9 mouse cellular contexts compared by ENCODE assay signal in genomic region chr5:125407020-125407830, GRCm38 (mm10). TPM values are rescaled to one million over a fixed set of nuclear protein-coding genes. Genes with fewer than 3 reads are reported as not detected.
DNase-seq lines count a peak whose midpoint lies in the region; ATAC-seq and TF ChIP-seq lines count a peak whose summit lies in the region.
"Had no signal": no experiment of that assay in that cellular context is flagged by ENCODE, and none has a peak within 500 bp of the region (broad histone marks: within the 10 kb centered on the region; RNA-seq: fewer than 3 reads in every experiment).

No protein-coding gene starts in this region.

- H3K9ac ChIP-seq in lung, embryonic 16.5 days (ENCODE audit: low read length) = peak overlapping the region; percentile 77
- H3K9ac ChIP-seq in embryonic facial prominence, embryonic 14.5 days (ENCODE audit: low read depth, low read length) = peak overlapping the region; percentile 74
- H3K9ac ChIP-seq in intestine, postnatal 0 days (ENCODE audit: low read depth, low read length) = 0 out of 2 replicates have a peak overlapping the region, but pooled peaks have one; percentile 56
- H3K9ac ChIP-seq in neural tube, embryonic 15.5 days (replicated peaks) = peak overlapping the region; percentile 76

- H3K27ac ChIP-seq in lung, embryonic 16.5 days (ENCODE audit: low read length) = peak overlapping the region; percentile 90
- peak overlapping the region; percentile 86 for H3K27ac ChIP-seq in embryonic facial prominence, embryonic 14.5 days (replicated peaks; ENCODE audit: low read depth, low read length)
- peak overlapping the region; percentile 83; the same call in 1 of the 2 replicates for H3K27ac ChIP-seq in intestine, postnatal 0 days (ENCODE audit: low read depth, low read length)
- H3K27ac ChIP-seq in neural tube, embryonic 15.5 days (replicated peaks) = peak overlapping the region; percentile 93

- no peaks in the 10 kb centered on the region for H3K36me3 ChIP-seq in lung, embryonic 16.5 days (ENCODE audit: control insufficient read depth, insufficient read depth, low read length)
- H3K36me3 ChIP-seq in embryonic facial prominence, embryonic 14.5 days (ENCODE audit: control insufficient read depth, insufficient read depth, low read length) = no peaks in the 10 kb centered on the region
- H3K36me3 ChIP-seq in intestine, postnatal 0 days (ENCODE audit: control insufficient read depth, insufficient read depth) = no peaks in the 10 kb centered on the region
- no peaks in the 10 kb centered on the region for H3K36me3 ChIP-seq in neural tube, embryonic 15.5 days

- TF ChIP-seq CTCF in intestine, postnatal 0 days (IDR thresholded peaks at IDR 0.05; ENCODE audit: low read depth) = no peak

- no peaks in the 10 kb centered on the region for H3K9me3 ChIP-seq in lung, embryonic 16.5 days (ENCODE audit: control insufficient read depth, low read length)
- no peaks in the 10 kb centered on the region for H3K9me3 ChIP-seq in embryonic facial prominence, embryonic 14.5 days (ENCODE audit: control insufficient read depth, low read length)
- H3K9me3 ChIP-seq in intestine, postnatal 0 days (ENCODE audit: control insufficient read depth) = no peaks in the 10 kb centered on the region
- H3K9me3 ChIP-seq in neural tube, embryonic 15.5 days (replicated peaks) = no peaks in the 10 kb centered on the region

- no peaks in the 10 kb centered on the region for H3K27me3 ChIP-seq in lung, embryonic 16.5 days (ENCODE audit: control insufficient read depth, insufficient read depth, low read depth, low read length)
- H3K27me3 ChIP-seq in embryonic facial prominence, embryonic 14.5 days (replicated peaks; ENCODE audit: control insufficient read depth, insufficient read depth, low read length) = no peaks in the 10 kb centered on the region; the same call in 1 of the 2 replicates
- H3K27me3 ChIP-seq in intestine, postnatal 0 days (replicated peaks; ENCODE audit: control insufficient read depth, insufficient read depth, low read length) = no peaks in the 10 kb centered on the region
- no peaks in the 10 kb centered on the region for H3K27me3 ChIP-seq in neural tube, embryonic 15.5 days (replicated peaks)

- WGBS in lung, embryonic 16.5 days = 55% methylated on average over 13 of the region's 13 CpGs
- 52% methylated on average over 13 of the region's 13 CpGs for WGBS in embryonic facial prominence, embryonic 14.5 days
- 54% methylated on average over 13 of the region's 13 CpGs for WGBS in intestine, postnatal 0 days
- WGBS in neural tube, embryonic 15.5 days = 61% methylated on average over 13 of the region's 13 CpGs

- H3K4me2 ChIP-seq in lung, embryonic 16.5 days (ENCODE audit: low read depth, low read length) = peak overlapping the region; percentile 55
- peak overlapping the region; percentile 74 for H3K4me2 ChIP-seq in embryonic facial prominence, embryonic 14.5 days (ENCODE audit: low read depth, low read length)
- H3K4me2 ChIP-seq in intestine, postnatal 0 days (replicated peaks; ENCODE audit: low read depth) = peak overlapping the region; percentile 83
- H3K4me2 ChIP-seq in neural tube, embryonic 15.5 days = peak overlapping the region; percentile 82

- H3K4me1 ChIP-seq in lung, embryonic 16.5 days (replicated peaks; ENCODE audit: control insufficient read depth, insufficient read depth, low read length) = peaks cover 16% of the 10 kb centered on the region
- peaks cover 9% of the 10 kb centered on the region; the same call in 1 of the 2 replicates for H3K4me1 ChIP-seq in embryonic facial prominence, embryonic 14.5 days (ENCODE audit: control insufficient read depth, insufficient read depth, low read length)
- H3K4me1 ChIP-seq in intestine, postnatal 0 days (replicated peaks; ENCODE audit: control insufficient read depth, insufficient read depth, low read length) = no peaks in the 10 kb centered on the region
- peaks cover 34% of the 10 kb centered on the region for H3K4me1 ChIP-seq in neural tube, embryonic 15.5 days

- H3K4me3 ChIP-seq in lung, embryonic 16.5 days (ENCODE audit: low read length) = peak overlapping the region; percentile 67
- peak overlapping the region; percentile 67 for H3K4me3 ChIP-seq in embryonic facial prominence, embryonic 14.5 days (ENCODE audit: low read depth, low read length)
- peak overlapping the region; percentile 59 for H3K4me3 ChIP-seq in intestine, postnatal 0 days (ENCODE audit: low read depth, low read length)
- H3K4me3 ChIP-seq in neural tube, embryonic 15.5 days (replicated peaks) = peak overlapping the region; percentile 55

- DNase-seq in lung, postnatal 25 days (ENCODE audit: low spot score) = no peak
- DNase-seq in embryonic facial prominence, embryonic 14.5 days (ENCODE audit: low spot score) = no peak
- no peak for DNase-seq in right cerebral cortex, adult 2 months (ENCODE audit: low spot score in 2 of 2)
- DNase-seq in gastrocnemius, postnatal 10 days = no peak
- DNase-seq in embryo, embryonic 10.5 days (ENCODE audit: low spot score) = no peak

- no peak for ATAC-seq in lung, embryonic 16.5 days (ENCODE audit: low read depth)
- no peak for ATAC-seq in embryonic facial prominence, embryonic 14.5 days (ENCODE audit: low read depth)
- no peak for ATAC-seq in intestine, postnatal 0 days
- ATAC-seq in neural tube, embryonic 15.5 days (ENCODE audit: low FRiP score) = no peak

RNA-seq across cellular contexts. Expression of gene Ubc, which starts 17.2 kb away (rescaled TPM):
- 1,152 and 1,205 TPM in 2 replicates for polyA plus RNA-seq in lung, embryonic 16.5 days (2015; fragmentation: Nextera tagmentation; extraction: Ambion mirVana)
- polyA plus RNA-seq in embryonic facial prominence, embryonic 14.5 days (2014; fragmentation: Nextera tagmentation; extraction: Ambion mirVana) = 879 and 1,077 TPM in 2 replicates
- 345 and 371 TPM in 2 replicates for polyA plus RNA-seq in intestine, postnatal 0 days (2015; fragmentation: Nextera tagmentation; extraction: Ambion mirVana)
- polyA plus RNA-seq in neural tube, embryonic 15.5 days (2015; fragmentation: Nextera tagmentation; extraction: Ambion mirVana) = 1,353 and 1,380 TPM in 2 replicates
- total RNA-seq in gastrocnemius, postnatal 10 days (2021) = 100 to 1,000 TPM; 703 to 712 TPM

RNA-seq across cellular contexts. Expression of gene Gm10382, which starts 18.1 kb away (rescaled TPM):
- polyA plus RNA-seq in lung, embryonic 16.5 days (2015; fragmentation: Nextera tagmentation; extraction: Ambion mirVana) = 0.29 and 0.36 TPM in 2 replicates
- polyA plus RNA-seq in embryonic facial prominence, embryonic 14.5 days (2014; fragmentation: Nextera tagmentation; extraction: Ambion mirVana) = 0.24 TPM in 1 of 2 replicates, not detected in the other
- 0.16 and 0.24 TPM in 2 replicates for polyA plus RNA-seq in intestine, postnatal 0 days (2015; fragmentation: Nextera tagmentation; extraction: Ambion mirVana)
- 0.59 and 0.74 TPM in 2 replicates for polyA plus RNA-seq in neural tube, embryonic 15.5 days (2015; fragmentation: Nextera tagmentation; extraction: Ambion mirVana)
- total RNA-seq in gastrocnemius, postnatal 10 days (2021) = under 1 TPM; 0.19 to 0.36 TPM
- polyA plus RNA-seq: large intestine, adult 2 months had no signal

RNA-seq across cellular contexts. Expression of gene Dhx37, which starts 26.7 kb away (rescaled TPM):
- polyA plus RNA-seq in lung, embryonic 16.5 days (2015; fragmentation: Nextera tagmentation; extraction: Ambion mirVana) = 10.1 and 10.6 TPM in 2 replicates
- polyA plus RNA-seq in embryonic facial prominence, embryonic 14.5 days (2014; fragmentation: Nextera tagmentation; extraction: Ambion mirVana) = 4.8 and 5.4 TPM in 2 replicates
- polyA plus RNA-seq in intestine, postnatal 0 days (2015; fragmentation: Nextera tagmentation; extraction: Ambion mirVana) = 2.5 and 3.2 TPM in 2 replicates
- polyA plus RNA-seq in neural tube, embryonic 15.5 days (2015; fragmentation: Nextera tagmentation; extraction: Ambion mirVana) = 9.9 and 10.9 TPM in 2 replicates
- 1 to 10 TPM; 3.7 to 4.6 TPM for total RNA-seq in gastrocnemius, postnatal 10 days (2021)

RNA-seq across cellular contexts. Expression of gene Bri3bp, which starts 34.1 kb away (rescaled TPM):
- 29.1 and 31.9 TPM in 2 replicates for polyA plus RNA-seq in lung, embryonic 16.5 days (2015; fragmentation: Nextera tagmentation; extraction: Ambion mirVana)
- 28.8 and 29.3 TPM in 2 replicates for polyA plus RNA-seq in embryonic facial prominence, embryonic 14.5 days (2014; fragmentation: Nextera tagmentation; extraction: Ambion mirVana)
- 35.7 and 42.8 TPM in 2 replicates for polyA plus RNA-seq in intestine, postnatal 0 days (2015; fragmentation: Nextera tagmentation; extraction: Ambion mirVana)
- 37.3 and 40.6 TPM in 2 replicates for polyA plus RNA-seq in neural tube, embryonic 15.5 days (2015; fragmentation: Nextera tagmentation; extraction: Ambion mirVana)
- 1 to 10 TPM; 7.6 to 8.0 TPM for total RNA-seq in gastrocnemius, postnatal 10 days (2021)
